Mouse (Mus musculus): Measurements from ENCODE around the gene Prss46. TPM values are rescaled to one million over a fixed set of nuclear protein-coding genes. Genes with fewer than 3 reads are reported as not detected.
"Not testable (repeated sequence)": the region's sequence is repeated elsewhere in the genome, so short reads cannot be mapped to it uniquely, and the experiment has no call there.

Prss46 gene
- not detected in 2 replicates for polyA plus RNA-seq (2016; fragmentation: Nextera tagmentation; extraction: Ambion mirVana)

DNA sequence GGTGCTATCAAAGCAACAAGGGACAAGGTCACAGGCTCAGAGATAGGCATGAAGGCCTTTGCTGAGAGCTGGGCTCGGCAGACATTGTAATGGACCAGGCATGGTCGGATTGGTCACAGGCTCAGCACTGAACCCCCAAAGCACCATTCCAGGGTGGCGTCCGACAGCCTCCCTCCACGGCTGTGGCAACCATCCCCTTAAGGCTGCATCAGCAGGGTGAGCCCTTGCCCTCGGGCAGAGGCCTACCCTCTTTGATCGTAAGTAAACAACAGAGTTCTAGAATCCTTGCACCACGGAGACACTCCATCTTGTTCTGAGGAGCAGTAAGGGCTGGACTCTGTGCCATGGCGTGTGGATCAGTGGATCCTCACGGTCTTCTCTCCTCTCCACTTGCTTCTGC is at the start of gene Prss46:
Prss46 (plus strand) TSS at position 301 of the 400 bp plus-strand sequence.
- 73% methylated on average over 10 of the region's 10 CpGs for WGBS (ENCODE audit: insufficient replicate concordance)
- H3K4me2 ChIP-seq = no peak within 1 kb of the TSS
- H3K4me1 ChIP-seq = peaks cover 14% of the 10 kb centered on the region; the same call in 1 of the 2 replicates
- H3K4me3 ChIP-seq = no peak within 1 kb of the TSS
- no peaks in the 10 kb centered on the region for H3K36me3 ChIP-seq
- no peak within 1 kb of the TSS for H3K9ac ChIP-seq
- H3K27me3 ChIP-seq (replicated peaks) = no peaks in the 10 kb centered on the region; the same call in 1 of the 2 replicates
- no peaks in the 10 kb centered on the region for H3K9me3 ChIP-seq (replicated peaks)
- H3K27ac ChIP-seq = no peak within 1 kb of the TSS
- ATAC-seq = no peak

DNA sequence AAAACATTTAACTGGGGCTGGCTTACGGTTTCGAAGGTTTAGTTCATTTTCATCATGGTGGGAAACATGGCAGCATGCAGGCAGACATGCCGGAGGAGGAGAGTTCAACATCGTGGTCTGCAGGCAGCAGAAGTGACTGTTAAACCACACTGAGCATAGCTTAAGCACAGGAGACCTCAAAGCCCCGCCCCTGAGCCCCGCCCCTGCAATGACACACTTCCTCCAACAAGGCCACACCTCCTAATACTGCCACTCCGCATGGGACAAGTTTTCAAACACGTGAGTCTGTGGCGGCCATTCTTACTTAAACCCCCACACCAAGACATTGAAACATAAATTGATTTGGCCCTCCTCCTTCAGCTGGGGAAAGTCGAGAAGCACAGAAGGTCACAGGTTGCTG is 47.3 kb upstream of the Prss46 start:
- no peaks in the 10 kb centered on the region for H3K9me3 ChIP-seq (replicated peaks)
- no peak overlapping the region for H3K4me3 ChIP-seq
- no peaks in the 10 kb centered on the region for H3K27me3 ChIP-seq (replicated peaks)
- H3K9ac ChIP-seq = no peak overlapping the region
- no peak overlapping the region for H3K27ac ChIP-seq
- H3K36me3 ChIP-seq = no peaks in the 10 kb centered on the region
- no peak overlapping the region for H3K4me2 ChIP-seq
- no peak for ATAC-seq
- WGBS (ENCODE audit: insufficient replicate concordance) = 57% methylated on average over 10 of the region's 10 CpGs
- no peaks in the 10 kb centered on the region for H3K4me1 ChIP-seq

DNA sequence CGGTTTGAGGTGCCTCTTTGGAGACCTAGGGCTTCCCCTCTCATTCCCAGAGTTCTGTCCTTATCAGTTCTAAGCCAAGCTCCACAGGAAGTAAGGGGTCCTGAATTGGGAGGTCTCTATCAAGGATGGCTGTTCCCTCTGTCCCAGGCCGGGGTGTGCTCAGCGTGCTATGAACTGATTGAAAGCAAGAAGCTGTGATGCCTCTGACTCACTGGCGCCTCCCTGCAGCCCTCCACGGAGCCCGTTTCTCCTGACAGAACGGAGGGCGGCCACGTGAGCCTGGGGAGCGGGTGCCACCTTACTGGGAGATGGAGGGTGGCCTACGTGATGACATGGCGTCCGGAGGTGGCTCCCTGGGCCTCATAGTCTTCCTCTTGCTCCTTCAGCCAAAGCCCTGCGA is 46.4 kb upstream of the Prss46 start, which contains the start of gene Prss42:
Prss42 (plus strand) TSS at position 301 of the 400 bp plus-strand sequence.
- Histone ChIP-seq H3K9me3 (replicated peaks) (no peaks in the 10 kb centered on the region), H3K9ac (no peak within 1 kb of the TSS), H3K4me3 (no peak within 1 kb of the TSS), H3K4me2 (no peak within 1 kb of the TSS), H3K4me1 (no peaks in the 10 kb centered on the region), H3K27me3 (replicated peaks) (no peaks in the 10 kb centered on the region), H3K36me3 (no peaks in the 10 kb centered on the region), H3K27ac (no peak within 1 kb of the TSS)
- 73% methylated on average over 14 of the region's 14 CpGs for WGBS (ENCODE audit: insufficient replicate concordance)
- ATAC-seq = no peak

DNA sequence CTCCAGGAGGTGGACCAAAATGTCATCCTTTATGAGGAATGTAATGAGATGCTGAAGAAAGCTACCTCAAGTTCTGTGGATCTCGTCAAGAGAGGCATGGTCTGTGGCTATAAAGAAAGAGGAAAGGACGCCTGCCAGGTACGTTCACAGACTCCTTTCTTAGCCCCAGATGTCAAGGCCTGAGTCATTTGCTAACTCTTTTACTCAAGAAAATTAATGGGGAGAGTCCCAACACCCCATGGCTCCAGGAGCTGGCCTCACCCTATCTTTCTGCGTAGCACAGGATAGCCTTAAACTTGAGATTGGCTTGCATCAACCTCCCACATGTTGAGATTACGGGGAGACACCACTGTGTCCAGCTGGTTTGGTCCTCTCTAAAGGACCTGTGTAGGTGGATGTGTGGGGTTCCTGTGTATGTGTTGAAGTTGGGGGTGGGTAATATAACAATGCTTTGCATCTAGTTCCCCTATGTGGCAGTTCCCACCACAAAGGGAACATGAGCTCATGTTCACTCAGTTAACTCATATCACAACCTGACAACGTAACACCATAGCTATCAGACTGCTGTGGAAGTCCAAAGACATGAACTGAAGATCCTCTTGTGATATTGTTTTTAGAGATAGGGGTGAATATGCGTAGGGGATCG is 43.3 kb upstream of the Prss46 start:
- Histone ChIP-seq H3K4me3 (no peak overlapping the region), H3K36me3 (no peaks in the 10 kb centered on the region), H3K9ac (no peak overlapping the region), H3K9me3 (replicated peaks) (no peaks in the 10 kb centered on the region), H3K4me2 (no peak overlapping the region), H3K27me3 (replicated peaks) (no peaks in the 10 kb centered on the region), H3K4me1 (no peaks in the 10 kb centered on the region), H3K27ac (no peak overlapping the region)
- 65% methylated on average over 8 of the region's 8 CpGs for WGBS (ENCODE audit: insufficient replicate concordance)
- ATAC-seq = no peak

DNA sequence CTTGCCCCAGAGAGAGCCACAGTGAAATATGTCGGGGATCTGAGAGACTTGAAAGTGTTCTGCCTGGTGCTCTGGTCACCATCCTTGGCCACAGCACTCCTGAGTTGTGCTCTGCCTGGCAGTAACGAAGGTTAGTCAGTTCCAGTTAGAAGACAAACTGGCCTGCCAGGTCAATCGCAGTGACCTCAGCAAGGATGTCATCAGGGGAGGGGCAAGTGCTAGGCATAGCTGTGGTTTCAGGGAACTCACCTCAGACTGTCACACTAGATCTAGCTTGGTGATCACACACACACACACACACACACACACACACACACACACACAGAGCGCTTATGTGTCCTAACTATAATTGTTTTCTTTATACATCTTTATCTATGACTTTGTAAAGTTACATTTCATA is 41.0 kb upstream of the Prss46 start:
- WGBS (ENCODE audit: insufficient replicate concordance) = 45% methylated on average over 4 of the region's 4 CpGs
- no peak for ATAC-seq

DNA sequence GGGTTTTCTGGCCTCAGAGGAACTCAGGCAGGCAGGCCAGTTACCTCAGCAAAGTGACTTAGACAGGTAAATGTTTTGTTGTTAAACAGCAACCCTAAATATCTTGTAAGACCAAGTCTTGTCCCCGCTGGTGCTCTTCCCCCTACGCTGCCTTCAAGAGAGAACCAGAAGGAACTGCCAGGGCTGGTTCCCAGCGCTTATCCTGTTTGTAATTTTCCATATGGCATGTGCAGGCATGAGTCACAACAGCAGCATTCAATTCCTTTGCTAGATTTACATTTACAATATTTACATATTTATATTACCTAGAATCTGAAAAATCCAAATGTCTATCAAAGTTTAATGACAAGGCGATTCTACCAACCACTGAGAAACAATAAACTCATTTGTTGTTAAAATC is 34.3 kb upstream of the Prss46 start:
- peaks cover 20% of the 10 kb centered on the region for H3K27me3 ChIP-seq (replicated peaks)
- no peak overlapping the region for H3K4me3 ChIP-seq
- WGBS (ENCODE audit: insufficient replicate concordance) = 63% methylated on average over 4 of the region's 4 CpGs
- H3K9me3 ChIP-seq (replicated peaks) = no peaks in the 10 kb centered on the region
- no peak overlapping the region for H3K9ac ChIP-seq
- no peaks in the 10 kb centered on the region for H3K4me1 ChIP-seq
- H3K27ac ChIP-seq = no peak overlapping the region
- ATAC-seq = no peak
- H3K36me3 ChIP-seq = no peaks in the 10 kb centered on the region
- no peak overlapping the region for H3K4me2 ChIP-seq

More for the DNA sequence above, 41.0 kb upstream of the Prss46 start:
- no peak overlapping the region for H3K27ac ChIP-seq
- H3K4me3 ChIP-seq = no peak overlapping the region
- no peaks in the 10 kb centered on the region for H3K27me3 ChIP-seq (replicated peaks)
- H3K9me3 ChIP-seq (replicated peaks) = no peaks in the 10 kb centered on the region
- H3K4me1 ChIP-seq = no peaks in the 10 kb centered on the region
- H3K36me3 ChIP-seq = no peaks in the 10 kb centered on the region
- no peak overlapping the region for H3K4me2 ChIP-seq
- H3K9ac ChIP-seq = no peak overlapping the region

DNA sequence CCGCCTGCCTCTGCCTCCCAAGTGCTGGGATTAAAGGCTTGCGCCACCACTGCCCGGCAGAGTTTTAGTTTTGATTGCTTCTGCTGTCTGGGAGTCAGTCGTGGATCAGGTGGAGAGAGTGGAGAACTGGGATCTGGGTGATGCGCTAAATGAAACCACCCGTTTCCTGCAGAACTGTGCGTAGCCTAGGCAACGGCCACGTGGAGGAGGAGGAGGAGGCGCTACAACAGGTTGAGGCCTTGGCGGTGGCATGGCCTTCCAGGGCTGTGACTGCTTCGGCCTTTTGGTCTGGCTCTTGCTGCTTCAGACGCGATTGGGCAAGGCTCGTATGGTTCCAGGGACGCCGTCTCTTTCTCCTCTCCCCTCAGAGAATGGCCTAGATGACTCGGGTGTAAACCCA is 30.5 kb upstream of the Prss46 start, which contains the start of gene Prss44:
Prss44 (plus strand) TSS at position 206 of the 400 bp plus-strand sequence.
- Histone ChIP-seq H3K9ac (no peak within 1 kb of the TSS), H3K9me3 (replicated peaks) (no peaks in the 10 kb centered on the region), H3K4me3 (no peak within 1 kb of the TSS), H3K36me3 (no peaks in the 10 kb centered on the region), H3K4me2 (no peak within 1 kb of the TSS), H3K27me3 (replicated peaks) (peaks cover 43% of the 10 kb centered on the region), H3K27ac (no peak within 1 kb of the TSS), H3K4me1 (no peaks in the 10 kb centered on the region)
- ATAC-seq = no peak
- WGBS (ENCODE audit: insufficient replicate concordance) = 42% methylated on average over 18 of the region's 18 CpGs

DNA sequence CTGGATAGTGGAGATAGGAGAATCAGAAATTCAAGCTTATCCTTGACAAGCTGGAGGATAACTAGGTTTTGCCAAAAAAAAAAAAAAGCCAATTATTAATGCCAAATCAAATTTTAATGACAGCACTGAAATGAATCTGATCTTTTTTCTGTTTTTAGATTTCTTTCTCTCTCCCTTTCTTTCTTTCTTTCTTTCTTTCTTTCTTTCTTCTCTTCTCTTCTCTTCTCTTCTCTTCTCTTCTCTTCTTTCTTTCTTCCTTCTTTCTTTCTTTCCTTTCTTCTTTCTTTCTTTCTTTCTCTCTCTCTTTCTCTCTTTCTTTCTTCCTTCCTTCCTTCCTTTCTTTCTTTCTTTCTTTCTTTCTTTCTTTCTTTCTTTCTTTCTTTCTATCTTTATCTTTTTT is 23.8 kb upstream of the Prss46 start:
- H3K9ac ChIP-seq, ATAC-seq, H3K4me1 ChIP-seq: not testable (repeated sequence)

DNA sequence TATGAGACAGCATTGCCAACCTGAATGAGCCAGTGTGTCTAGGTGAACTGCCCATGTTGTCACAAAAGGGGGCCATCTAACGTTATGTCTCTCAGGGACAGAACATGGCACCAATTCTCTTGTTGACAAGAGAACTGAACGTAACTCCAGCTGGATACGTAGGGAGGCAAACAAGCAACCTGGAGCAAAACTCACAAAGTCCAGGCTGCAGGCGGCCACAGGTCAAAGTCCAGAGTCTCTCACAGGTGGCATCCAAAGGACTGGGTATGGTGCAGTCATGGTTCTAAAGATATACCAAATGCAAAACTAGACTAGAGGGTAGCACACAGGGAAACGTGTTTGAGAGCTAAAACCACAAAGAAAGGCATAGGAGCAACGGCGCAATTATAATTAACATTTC is 22.9 kb upstream of the Prss46 start:
- H3K27me3 ChIP-seq (replicated peaks) = peaks cover 30% of the 10 kb centered on the region
- ATAC-seq = no peak
- no peak overlapping the region for H3K4me3 ChIP-seq
- 58% methylated on average over 7 of the region's 7 CpGs for WGBS (ENCODE audit: insufficient replicate concordance)
- no peak overlapping the region for H3K27ac ChIP-seq
- no peak overlapping the region for H3K4me2 ChIP-seq
- no peaks in the 10 kb centered on the region for H3K36me3 ChIP-seq
- H3K4me1 ChIP-seq = no peaks in the 10 kb centered on the region
- H3K9ac ChIP-seq = no peak overlapping the region
- H3K9me3 ChIP-seq (replicated peaks) = no peaks in the 10 kb centered on the region

More for the DNA sequence above, 23.8 kb upstream of the Prss46 start:
- H3K27ac ChIP-seq; H3K36me3 ChIP-seq; H3K4me3 ChIP-seq; H3K4me2 ChIP-seq; H3K9me3 ChIP-seq (replicated peaks): not testable (repeated sequence)
- H3K27me3 ChIP-seq (replicated peaks) = peaks cover 35% of the 10 kb centered on the region

DNA sequence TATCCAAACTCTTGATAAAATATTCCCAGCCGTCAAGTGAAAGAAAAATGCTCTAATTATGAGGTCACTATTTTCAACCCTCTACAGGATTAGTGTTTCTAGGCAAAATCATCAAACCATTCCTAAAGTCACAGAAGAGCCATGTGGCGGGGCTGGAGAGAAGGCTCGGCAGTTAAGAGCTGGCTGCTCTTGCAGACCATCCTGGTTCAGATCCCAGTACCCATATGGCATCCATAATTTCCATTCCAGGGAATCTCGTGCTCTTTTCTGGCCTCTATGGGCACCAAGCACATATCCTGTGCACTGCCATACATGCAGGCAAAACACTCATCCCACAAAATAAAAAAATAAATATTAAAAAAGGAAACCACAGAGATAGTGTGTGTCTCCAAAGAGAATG is 18.9 kb upstream of the Prss46 start:
- WGBS (ENCODE audit: insufficient replicate concordance) = 65% methylated on average over 4 of the region's 4 CpGs

DNA sequence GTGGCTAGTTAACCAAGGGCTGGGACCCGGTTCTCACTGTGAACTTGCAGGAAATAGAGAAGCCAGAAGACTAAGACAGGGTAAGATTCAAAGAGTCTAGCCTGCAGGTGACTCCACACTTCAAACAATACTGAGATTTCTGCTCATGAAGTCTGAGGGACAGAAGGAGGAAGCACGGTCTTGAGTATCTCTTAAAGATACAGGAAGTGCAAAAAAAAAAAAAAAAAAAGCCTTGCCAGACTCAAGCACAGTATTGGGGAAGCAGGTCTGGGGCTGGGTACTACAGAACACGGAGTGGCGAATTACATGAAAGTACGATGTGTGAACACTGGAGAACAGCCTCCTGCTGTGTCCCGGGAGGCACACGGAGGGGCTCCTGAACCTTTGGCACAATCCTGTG is 18.5 kb upstream of the Prss46 start:
- no peaks in the 10 kb centered on the region for H3K9me3 ChIP-seq (replicated peaks)
- no peak overlapping the region for H3K27ac ChIP-seq
- no peaks in the 10 kb centered on the region for H3K4me1 ChIP-seq
- no peak overlapping the region for H3K9ac ChIP-seq
- no peak overlapping the region for H3K4me3 ChIP-seq
- H3K4me2 ChIP-seq = no peak overlapping the region
- no peak for ATAC-seq
- H3K36me3 ChIP-seq = no peaks in the 10 kb centered on the region
- 36% methylated on average over 7 of the region's 7 CpGs for WGBS (ENCODE audit: insufficient replicate concordance)
- peaks cover 29% of the 10 kb centered on the region for H3K27me3 ChIP-seq (replicated peaks)

More for the DNA sequence above, 18.9 kb upstream of the Prss46 start:
- H3K9ac ChIP-seq = no peak overlapping the region
- no peak for ATAC-seq
- H3K27me3 ChIP-seq (replicated peaks) = peaks cover 29% of the 10 kb centered on the region
- no peaks in the 10 kb centered on the region for H3K36me3 ChIP-seq
- H3K4me3 ChIP-seq = no peak overlapping the region
- no peaks in the 10 kb centered on the region for H3K9me3 ChIP-seq (replicated peaks)
- no peaks in the 10 kb centered on the region for H3K4me1 ChIP-seq
- H3K4me2 ChIP-seq = no peak overlapping the region
- H3K27ac ChIP-seq = no peak overlapping the region

DNA sequence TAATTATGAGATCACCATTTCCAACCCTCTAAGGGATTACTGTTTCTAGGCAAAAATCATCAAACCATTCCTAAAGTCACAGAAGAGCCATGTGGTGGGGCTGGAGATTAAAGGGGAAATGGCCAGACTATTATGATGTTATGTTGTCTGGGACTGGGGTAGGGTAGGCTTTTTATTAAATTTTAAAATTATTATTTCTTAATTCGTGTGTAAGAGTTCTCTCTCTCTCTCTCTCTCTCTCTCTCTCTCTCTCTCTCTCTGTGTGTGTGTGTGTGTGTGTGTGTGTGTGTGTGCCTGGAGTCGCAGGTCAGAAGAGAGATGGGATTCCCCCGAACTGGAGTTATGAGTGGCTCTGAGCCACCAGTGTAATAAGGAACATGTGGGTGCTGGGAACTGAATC is 17.9 kb upstream of the Prss46 start, which contains the start of gene Prss43:
Prss43 (plus strand) TSS at position 301 of the 400 bp plus-strand sequence.
- H3K4me1 ChIP-seq = no peaks in the 10 kb centered on the region
- no peak for ATAC-seq
- peaks cover 29% of the 10 kb centered on the region for H3K27me3 ChIP-seq (replicated peaks)
- WGBS (ENCODE audit: insufficient replicate concordance) = 53% methylated on average over 3 of the region's 3 CpGs
- H3K9ac ChIP-seq = no peak within 1 kb of the TSS
- no peak within 1 kb of the TSS for H3K4me3 ChIP-seq
- H3K4me2 ChIP-seq = no peak within 1 kb of the TSS
- no peak within 1 kb of the TSS for H3K27ac ChIP-seq
- no peaks in the 10 kb centered on the region for H3K9me3 ChIP-seq (replicated peaks)
- H3K36me3 ChIP-seq = no peaks in the 10 kb centered on the region

DNA sequence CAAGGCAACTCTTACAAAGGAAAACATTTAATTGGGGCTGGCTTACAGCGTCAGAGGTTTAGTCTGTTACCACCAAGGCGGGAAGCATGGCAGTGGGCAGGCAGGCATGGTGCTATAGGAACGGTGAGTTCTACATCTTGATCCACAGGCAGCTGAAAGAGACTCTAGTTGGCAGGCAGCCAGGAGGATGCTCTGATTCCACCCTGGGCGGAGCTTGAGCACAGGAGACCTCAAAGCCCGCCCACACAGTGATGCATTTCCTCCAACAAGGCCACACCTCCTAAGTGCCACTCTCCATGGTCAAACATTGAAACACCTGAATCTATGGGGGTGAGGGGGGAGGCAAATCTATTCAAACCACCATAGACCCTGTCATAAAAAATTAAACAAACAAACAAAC is 11.3 kb upstream of the Prss46 start:
- no peak overlapping the region for H3K4me2 ChIP-seq
- 58% methylated on average over 5 of the region's 5 CpGs for WGBS (ENCODE audit: insufficient replicate concordance)
- no peaks in the 10 kb centered on the region for H3K4me1 ChIP-seq

More for the DNA sequence above, 11.3 kb upstream of the Prss46 start:
- Histone ChIP-seq H3K9ac (no peak overlapping the region), H3K27me3 (replicated peaks) (peaks cover 15% of the 10 kb centered on the region), H3K27ac (no peak overlapping the region), H3K4me3 (no peak overlapping the region), H3K9me3 (replicated peaks) (no peaks in the 10 kb centered on the region), H3K36me3 (no peaks in the 10 kb centered on the region)
- ATAC-seq = no peak

Measured in liver, embryonic 12.5 days (tissue).